Mouse (Mus musculus): Measurements from ENCODE around the gene Adamtsl4. TPM values are rescaled to one million over a fixed set of nuclear protein-coding genes. Genes with fewer than 3 reads are reported as not detected.

Adamtsl4 gene
- polyA plus RNA-seq, 1 experiment from 2014 or later = 7.0 TPM

DNA sequence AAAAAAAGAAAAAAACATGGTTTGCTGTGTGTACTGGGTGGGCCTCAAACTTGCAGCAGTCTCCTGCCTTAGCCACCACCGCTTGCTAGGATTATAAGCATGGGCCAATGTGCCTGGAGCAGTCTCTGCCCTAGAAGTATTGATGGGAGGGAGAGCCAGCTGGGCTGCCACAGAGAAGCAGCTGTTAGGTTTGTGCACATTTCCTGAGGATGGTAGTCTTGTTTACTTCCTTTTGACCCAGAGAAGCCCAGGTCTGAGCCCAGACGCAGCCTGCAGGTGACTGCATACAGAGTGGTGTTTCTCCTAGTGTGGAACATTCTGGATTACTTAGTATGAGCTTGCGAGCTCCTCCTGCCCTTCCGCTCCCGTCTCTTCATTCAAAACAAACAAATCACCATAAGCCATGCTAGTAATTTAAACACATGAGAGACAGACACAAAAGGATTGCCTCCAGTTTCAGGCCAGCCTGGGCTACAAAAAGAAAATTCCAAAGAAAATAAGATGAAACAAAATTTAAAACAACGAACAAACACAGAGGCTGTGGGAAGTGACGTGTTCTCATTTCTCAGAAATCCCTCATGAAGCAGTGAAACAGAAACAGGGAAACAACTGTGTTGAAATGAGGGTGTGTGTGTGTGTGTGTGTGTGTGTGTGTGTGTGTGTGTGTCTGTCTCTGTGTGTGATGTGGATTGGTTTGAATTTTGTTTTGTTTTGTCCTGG is 19.0 kb downstream of the Adamtsl4 start:
- peaks cover 41% of the 10 kb centered on the region for H3K36me3 ChIP-seq (ENCODE audit: control insufficient read depth, insufficient read depth, low read length)
- H3K9ac ChIP-seq (ENCODE audit: low read length) = peak overlapping the region; percentile 67; the same call in 1 of the 2 replicates
- H3K4me2 ChIP-seq (ENCODE audit: low read length) = peak overlapping the region; percentile 47; the same call in 1 of the 2 replicates
- 87% methylated on average over 7 of the region's 7 CpGs for WGBS
- ATAC-seq (ENCODE audit: insufficient number of reproducible peaks, insufficient read depth, low FRiP score, low read depth) = no peak
- H3K4me1 ChIP-seq (ENCODE audit: control insufficient read depth in 2 of 2, insufficient read depth in 2 of 2, low read length in 2 of 2) = peaks cover 50 to 73% of the 10 kb centered on the region in 2 experiments
- no peak overlapping the region for H3K4me3 ChIP-seq (ENCODE audit: control insufficient read depth in 1 of 2, insufficient read depth in 1 of 2, low read depth in 1 of 2, low read length in 2 of 2)
- H3K27ac ChIP-seq (replicated peaks in 1 of 2; ENCODE audit: control insufficient read depth in 1 of 2, insufficient read depth in 1 of 2, low read depth in 2 of 2, low read length in 2 of 2) = peak overlapping the region; percentile 85 to 94
- no peaks in the 10 kb centered on the region for H3K27me3 ChIP-seq (ENCODE audit: control insufficient read depth, insufficient read depth, low read length)
- no peaks in the 10 kb centered on the region for H3K9me3 ChIP-seq (ENCODE audit: control insufficient read depth, low read length)

DNA sequence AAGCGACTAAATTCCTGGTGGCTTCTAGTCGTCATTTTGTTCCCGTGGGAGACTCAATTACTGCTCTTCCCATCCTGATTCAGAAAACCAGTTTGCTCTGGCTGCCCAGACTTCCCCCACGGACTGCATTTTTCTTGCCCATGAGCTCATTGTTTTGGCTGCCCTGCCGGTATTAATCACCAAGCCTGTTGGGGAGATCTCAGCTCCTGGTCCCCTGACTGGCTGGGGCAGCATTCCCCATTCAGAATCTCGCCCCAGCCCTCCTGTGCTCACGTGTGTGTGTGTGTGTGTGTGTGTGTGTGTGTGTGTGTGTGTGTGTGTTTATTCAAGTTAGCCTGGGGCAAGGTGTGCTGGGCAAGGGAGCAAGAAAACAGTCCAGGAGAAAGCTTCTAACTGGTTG is 19.7 kb downstream of the Adamtsl4 start:
- H3K4me1 ChIP-seq (ENCODE audit: control insufficient read depth in 2 of 2, insufficient read depth in 2 of 2, low read length in 2 of 2) = peaks cover 46 to 73% of the 10 kb centered on the region in 2 experiments
- 9% methylated on average over 7 of the region's 7 CpGs for WGBS
- H3K4me2 ChIP-seq (ENCODE audit: low read length) = peak overlapping the region; percentile 47
- H3K9me3 ChIP-seq (ENCODE audit: control insufficient read depth, low read length) = no peaks in the 10 kb centered on the region
- H3K36me3 ChIP-seq (ENCODE audit: control insufficient read depth, insufficient read depth, low read length) = peaks cover 45% of the 10 kb centered on the region
- H3K9ac ChIP-seq (ENCODE audit: low read length) = peak overlapping the region; percentile 67
- H3K27ac ChIP-seq (replicated peaks in 1 of 2; ENCODE audit: control insufficient read depth in 1 of 2, insufficient read depth in 1 of 2, low read depth in 2 of 2, low read length in 2 of 2) = peak overlapping the region; percentile 85 to 94
- H3K27me3 ChIP-seq (ENCODE audit: control insufficient read depth, insufficient read depth, low read length) = no peaks in the 10 kb centered on the region
- H3K4me3 ChIP-seq (ENCODE audit: control insufficient read depth in 1 of 2, insufficient read depth in 1 of 2, low read depth in 1 of 2, low read length in 2 of 2) = peak overlapping the region in 1 of 2 experiments; percentile 5; a peak in 1 of 4 replicates
- peak; percentile 16; the same call in 1 of the 2 replicates for ATAC-seq (ENCODE audit: insufficient number of reproducible peaks, insufficient read depth, low FRiP score, low read depth)

DNA sequence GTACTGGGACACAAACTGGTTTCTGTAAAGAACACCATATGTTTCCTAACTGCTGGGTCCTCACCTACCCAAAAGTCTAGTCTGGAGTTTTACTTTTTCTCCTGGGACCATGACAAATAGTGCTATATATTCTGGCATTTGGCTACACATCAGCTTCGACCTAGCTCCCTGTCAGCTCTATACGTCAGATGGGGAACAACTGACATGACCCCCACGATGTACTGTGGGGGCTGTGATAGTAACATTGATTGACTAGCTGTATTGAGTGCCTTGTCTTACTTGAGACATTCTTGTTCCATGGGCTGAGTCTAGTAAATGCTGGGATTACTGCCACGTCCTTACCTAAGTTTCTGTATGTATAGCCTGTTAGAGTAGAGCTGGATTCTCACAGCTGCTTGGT is 20.2 kb downstream of the Adamtsl4 start:
- Histone ChIP-seq H3K27me3 (ENCODE audit: control insufficient read depth, insufficient read depth, low read length) (no peaks in the 10 kb centered on the region), H3K9me3 (ENCODE audit: control insufficient read depth, low read length) (no peaks in the 10 kb centered on the region), H3K4me3 (ENCODE audit: control insufficient read depth in 1 of 2, insufficient read depth in 1 of 2, low read depth in 1 of 2, low read length in 2 of 2) (peak overlapping the region in 1 of 2 experiments; percentile 5; a peak in 1 of 4 replicates), H3K4me2 (ENCODE audit: low read length) (peak overlapping the region; percentile 47), H3K36me3 (ENCODE audit: control insufficient read depth, insufficient read depth, low read length) (peaks cover 48% of the 10 kb centered on the region), H3K27ac (replicated peaks in 1 of 2; ENCODE audit: control insufficient read depth in 1 of 2, insufficient read depth in 1 of 2, low read depth in 2 of 2, low read length in 2 of 2) (peak overlapping the region; percentile 85 to 94), H3K9ac (ENCODE audit: low read length) (peak overlapping the region; percentile 67), H3K4me1 (ENCODE audit: control insufficient read depth in 2 of 2, insufficient read depth in 2 of 2, low read length in 2 of 2) (peaks cover 45 to 73% of the 10 kb centered on the region in 2 experiments)
- ATAC-seq (ENCODE audit: insufficient number of reproducible peaks, insufficient read depth, low FRiP score, low read depth) = no peak
- 19% methylated on average over 4 of the region's 4 CpGs for WGBS

DNA sequence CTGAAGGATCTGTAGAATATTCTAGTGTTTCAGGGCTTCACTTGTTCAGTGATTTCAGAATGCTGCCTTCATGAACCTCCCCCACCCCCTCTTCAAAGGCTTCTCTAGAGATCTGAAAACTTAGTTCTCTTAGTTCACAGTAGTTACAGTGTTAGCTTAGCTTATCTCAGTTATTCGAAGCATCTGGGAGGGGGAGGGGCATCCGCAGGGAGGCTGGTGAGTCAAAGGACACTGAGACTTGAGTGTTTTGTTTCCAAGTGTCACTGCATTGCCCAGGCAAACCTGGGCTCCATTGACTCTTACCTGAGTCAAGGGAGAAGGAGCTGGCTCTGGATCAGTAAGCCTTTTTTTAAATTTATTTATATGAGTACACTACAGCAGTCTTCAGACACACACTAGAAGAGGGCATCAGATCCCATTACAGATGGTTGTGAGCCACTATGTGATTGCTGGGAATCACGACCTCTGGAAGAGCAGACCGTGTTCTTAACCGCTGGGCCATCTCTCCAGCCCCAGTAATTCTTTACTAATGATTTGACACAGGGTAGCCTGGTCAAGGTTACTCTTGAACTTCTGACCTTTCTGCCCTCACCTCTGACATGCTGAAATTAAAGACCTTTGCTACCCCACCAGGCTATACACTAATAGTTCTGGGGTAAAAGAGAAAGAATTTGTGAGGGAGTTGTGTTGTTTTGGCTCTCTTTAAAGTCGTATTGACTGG is 21.4 kb downstream of the Adamtsl4 start:
- peak overlapping the region; percentile 85 to 94 for H3K27ac ChIP-seq (replicated peaks in 1 of 2; ENCODE audit: control insufficient read depth in 1 of 2, insufficient read depth in 1 of 2, low read depth in 2 of 2, low read length in 2 of 2)
- WGBS = 12% methylated on average over 6 of the region's 6 CpGs
- no peaks in the 10 kb centered on the region for H3K27me3 ChIP-seq (ENCODE audit: control insufficient read depth, insufficient read depth, low read length)
- H3K4me2 ChIP-seq (ENCODE audit: low read length) = peak overlapping the region; percentile 47
- H3K9ac ChIP-seq (ENCODE audit: low read length) = peak overlapping the region; percentile 50; the same call in 1 of the 2 replicates
- no peaks in the 10 kb centered on the region for H3K9me3 ChIP-seq (ENCODE audit: control insufficient read depth, low read length)
- peaks cover 52% of the 10 kb centered on the region for H3K36me3 ChIP-seq (ENCODE audit: control insufficient read depth, insufficient read depth, low read length)
- H3K4me3 ChIP-seq (ENCODE audit: control insufficient read depth in 1 of 2, insufficient read depth in 1 of 2, low read depth in 1 of 2, low read length in 2 of 2) = no peak overlapping the region
- H3K4me1 ChIP-seq (ENCODE audit: control insufficient read depth in 2 of 2, insufficient read depth in 2 of 2, low read length in 2 of 2) = peaks cover 40 to 75% of the 10 kb centered on the region in 2 experiments
- peak; percentile 60; the same call in 1 of the 2 replicates for ATAC-seq (ENCODE audit: insufficient number of reproducible peaks, insufficient read depth, low FRiP score, low read depth)

DNA sequence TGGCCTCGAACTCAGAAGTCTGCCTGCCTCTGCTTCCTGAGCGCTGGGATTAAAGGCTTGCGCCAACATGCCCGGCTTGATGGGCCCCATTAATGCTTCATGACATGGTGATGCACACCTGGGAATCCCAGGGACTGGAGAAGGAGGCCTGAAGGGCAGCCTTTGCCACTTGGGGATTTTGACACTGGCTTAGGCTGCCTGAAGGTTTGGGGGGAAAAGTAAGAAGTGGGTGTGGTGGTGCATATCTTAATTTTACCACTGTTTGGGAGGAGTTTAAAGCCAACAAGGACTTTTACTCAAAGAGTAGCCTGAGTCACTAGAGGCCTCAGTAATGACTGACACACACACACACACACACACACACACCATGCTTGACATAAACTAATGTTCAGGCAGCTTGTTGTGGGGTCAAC is 22.8 kb downstream of the Adamtsl4 start:
- no peaks in the 10 kb centered on the region for H3K9me3 ChIP-seq (ENCODE audit: control insufficient read depth, low read length)
- peak overlapping the region; percentile 49 to 94 for H3K27ac ChIP-seq (replicated peaks in 1 of 2; ENCODE audit: control insufficient read depth in 1 of 2, insufficient read depth in 1 of 2, low read depth in 2 of 2, low read length in 2 of 2)
- peaks cover 65% of the 10 kb centered on the region for H3K36me3 ChIP-seq (ENCODE audit: control insufficient read depth, insufficient read depth, low read length)
- no peak overlapping the region for H3K4me3 ChIP-seq (ENCODE audit: control insufficient read depth in 1 of 2, insufficient read depth in 1 of 2, low read depth in 1 of 2, low read length in 2 of 2)
- peaks cover 39 to 80% of the 10 kb centered on the region in 2 experiments for H3K4me1 ChIP-seq (ENCODE audit: control insufficient read depth in 2 of 2, insufficient read depth in 2 of 2, low read length in 2 of 2)
- no peak overlapping the region for H3K4me2 ChIP-seq (ENCODE audit: low read length)
- ATAC-seq (ENCODE audit: insufficient number of reproducible peaks, insufficient read depth, low FRiP score, low read depth) = no peak
- WGBS = 83% methylated on average over 4 of the region's 4 CpGs
- 0 out of 2 replicates have a peak overlapping the region, but pooled peaks have one; percentile 50 for H3K9ac ChIP-seq (ENCODE audit: low read length)
- no peaks in the 10 kb centered on the region for H3K27me3 ChIP-seq (ENCODE audit: control insufficient read depth, insufficient read depth, low read length)

DNA sequence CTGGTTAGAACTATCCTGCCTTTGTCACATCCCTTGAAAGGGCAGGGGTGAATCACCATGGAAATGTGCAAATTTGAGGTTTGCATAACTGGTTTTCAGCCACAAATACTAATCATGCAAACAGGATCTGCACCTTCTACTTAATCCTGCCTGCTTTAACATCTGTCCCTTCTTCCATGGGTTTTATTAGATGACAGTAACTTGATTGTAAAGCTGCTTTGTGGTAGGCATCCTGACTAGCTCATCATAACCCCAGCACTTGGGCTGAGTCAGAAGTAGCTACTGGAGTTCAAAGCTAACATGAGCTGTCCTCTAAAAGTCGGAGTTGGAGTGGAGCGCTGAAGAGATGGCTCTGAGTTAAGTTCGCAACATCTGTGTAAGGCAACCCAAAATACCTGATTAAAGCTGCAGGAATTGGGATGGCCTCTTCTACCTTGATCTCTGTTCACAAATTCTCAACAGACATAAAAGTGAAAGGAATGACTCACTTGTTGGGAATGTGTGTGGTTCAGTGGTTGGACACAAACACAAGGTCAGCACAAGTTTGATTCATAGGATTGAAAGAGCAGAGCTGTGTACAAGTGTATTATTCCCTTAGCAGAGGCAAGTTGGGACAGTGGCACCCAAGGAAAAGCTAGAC is 23.6 kb downstream of the Adamtsl4 start:
- Histone ChIP-seq H3K9ac (ENCODE audit: low read length) (no peak overlapping the region), H3K4me3 (ENCODE audit: control insufficient read depth in 1 of 2, insufficient read depth in 1 of 2, low read depth in 1 of 2, low read length in 2 of 2) (no peak overlapping the region), H3K27me3 (ENCODE audit: control insufficient read depth, insufficient read depth, low read length) (no peaks in the 10 kb centered on the region), H3K9me3 (ENCODE audit: control insufficient read depth, low read length) (no peaks in the 10 kb centered on the region), H3K4me2 (ENCODE audit: low read length) (peak overlapping the region; percentile 97; the same call in 1 of the 2 replicates), H3K4me1 (ENCODE audit: control insufficient read depth in 2 of 2, insufficient read depth in 2 of 2, low read length in 2 of 2) (peaks cover 39 to 80% of the 10 kb centered on the region in 2 experiments), H3K27ac (replicated peaks in 1 of 2; ENCODE audit: control insufficient read depth in 1 of 2, insufficient read depth in 1 of 2, low read depth in 2 of 2, low read length in 2 of 2) (peak overlapping the region; percentile 50 to 94), H3K36me3 (ENCODE audit: control insufficient read depth, insufficient read depth, low read length) (peaks cover 59% of the 10 kb centered on the region)
- WGBS = 76% methylated on average over 3 of the region's 3 CpGs
- ATAC-seq (ENCODE audit: insufficient number of reproducible peaks, insufficient read depth, low FRiP score, low read depth) = no peak

DNA sequence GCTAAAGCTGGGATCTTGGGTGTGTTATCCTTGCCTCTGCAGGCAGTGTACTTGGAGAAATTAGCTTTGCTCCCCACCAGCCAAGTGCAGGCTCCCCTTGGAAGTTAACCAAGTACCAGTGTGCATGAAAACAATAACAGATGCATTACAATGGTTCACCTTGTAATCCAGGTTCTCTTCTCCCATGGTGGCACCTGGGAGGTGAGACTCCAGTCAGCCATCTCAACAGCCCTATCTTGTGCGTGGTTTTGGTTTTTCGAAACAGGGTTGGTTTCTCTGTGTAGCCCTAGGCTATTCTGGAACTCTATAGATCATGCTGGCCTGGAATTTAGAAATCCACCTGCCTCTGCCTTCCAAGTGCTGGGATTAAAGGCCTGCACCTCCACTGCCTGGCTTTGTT is 24.2 kb downstream of the Adamtsl4 start:
- Histone ChIP-seq H3K4me1 (ENCODE audit: control insufficient read depth in 2 of 2, insufficient read depth in 2 of 2, low read length in 2 of 2) (peaks cover 36 to 75% of the 10 kb centered on the region in 2 experiments), H3K4me2 (ENCODE audit: low read length) (peak overlapping the region; percentile 97), H3K9ac (ENCODE audit: low read length) (peak overlapping the region; percentile 100), H3K36me3 (ENCODE audit: control insufficient read depth, insufficient read depth, low read length) (peaks cover 57% of the 10 kb centered on the region), H3K27ac (replicated peaks in 1 of 2; ENCODE audit: control insufficient read depth in 1 of 2, insufficient read depth in 1 of 2, low read depth in 2 of 2, low read length in 2 of 2) (peak overlapping the region; percentile 32 to 94), H3K27me3 (ENCODE audit: control insufficient read depth, insufficient read depth, low read length) (no peaks in the 10 kb centered on the region), H3K9me3 (ENCODE audit: control insufficient read depth, low read length) (no peaks in the 10 kb centered on the region), H3K4me3 (ENCODE audit: control insufficient read depth in 1 of 2, insufficient read depth in 1 of 2, low read depth in 1 of 2, low read length in 2 of 2) (no peak overlapping the region; a peak in 1 of 4 replicates)
- no peak for ATAC-seq (ENCODE audit: insufficient number of reproducible peaks, insufficient read depth, low FRiP score, low read depth)
- WGBS = 76% methylated on average over 2 of the region's 2 CpGs
